Mouse (Mus musculus) stomach, embryonic 15.5 days (tissue): Measurements from ENCODE around the gene Slc17a6. TPM values are rescaled to one million over a fixed set of nuclear protein-coding genes. Genes with fewer than 3 reads are reported as not detected.

Experiments used
- ATAC-seq: fragments of 200-750 bp; cut with Nextera tagmentation; 2 replicates; pipeline ENCODE4 v1.8.0; 2017; ENCODE audit warnings: low read depth, moderate number of reproducible peaks, moderate TSS enrichment; ENCODE audit not compliant: insufficient read depth, low FRiP score
- H3K27ac ChIP-seq: fragments of 300-500 bp; sonication (generic); 2 replicates; pipeline ENCODE4 v1.5.1; 2015; ENCODE audit warnings: mild to moderate bottlenecking, inconsistent platforms
- H3K27me3 ChIP-seq: fragments of 300-500 bp; sonication (generic); replicated peaks from 2 replicates; pipeline ENCODE4 v1.6.1; 2015; ENCODE audit warnings: inconsistent platforms
- H3K36me3 ChIP-seq: fragments of 300-500 bp; sonication (generic); 2 replicates; pipeline ENCODE4 v1.6.1; 2015; ENCODE audit warnings: inconsistent platforms
- H3K4me1 ChIP-seq: fragments of 300-500 bp; sonication (generic); 2 replicates; pipeline ENCODE4 v1.6.1; 2015; ENCODE audit warnings: inconsistent platforms
- H3K4me2 ChIP-seq: fragments of 300-500 bp; sonication (generic); 2 replicates; pipeline ENCODE4 v1.6.1; 2015; ENCODE audit warnings: mild to moderate bottlenecking, inconsistent platforms
- H3K4me3 ChIP-seq: fragments of 300-500 bp; sonication (generic); replicated peaks from 2 replicates; pipeline ENCODE4 v1.5.1; 2015; ENCODE audit warnings: inconsistent platforms
- H3K9ac ChIP-seq: fragments of 300-500 bp; sonication (generic); 2 replicates; pipeline ENCODE4 v1.6.1; 2015; ENCODE audit warnings: inconsistent platforms
- H3K9me3 ChIP-seq: fragments of 300-500 bp; sonication (generic); 2 replicates; pipeline ENCODE4 v1.6.1; 2016; ENCODE audit warnings: inconsistent platforms
- WGBS: fragments of 180-500 bp; shearing (Covaris S2); methylation state at CpG from one replicate; pipeline ENCODE4 v1.1.7; 2015; 5-methylcytosine and 5-hydroxymethylcytosine counted together
- polyA plus RNA-seq: library from polyadenylated mRNA; unstranded; fragments of >200 nt; fragmentation: Nextera tagmentation; extraction: Ambion mirVana; gene quantifications from 2 replicates; pipeline ENCODE4 v1.2.1, GENCODE M21; 2015

Slc17a6 gene
- polyA plus RNA-seq, 1 experiment from 2014 or later, result 0.26 TPM

GRCm38 (mm10) chr7:51626451-51627000 lies 4.7 kb downstream of the Slc17a6 start:
- Histone ChIP-seq H3K9ac (no peak overlapping the region), H3K27me3 (peaks cover 59% of the 10 kb centered on the region), H3K4me1 (0 out of 2 replicates have a peak, but pooled peaks cover 3% of the 10 kb centered on the region), H3K9me3 (no peaks in the 10 kb centered on the region), H3K4me2 (no peak overlapping the region), H3K27ac (no peak overlapping the region), H3K36me3 (no peaks in the 10 kb centered on the region), H3K4me3 (no peak overlapping the region)
- 5% methylated on average over 16 of the region's 16 CpGs for WGBS
- ATAC-seq, result no peak

GRCm38 (mm10) chr7:51627001-51627631 lies 5.3 kb downstream of the Slc17a6 start:
- no peak for ATAC-seq
- H3K9ac ChIP-seq, result no peak overlapping the region
- 1% methylated on average over 26 of the region's 26 CpGs for WGBS
- no peaks in the 10 kb centered on the region for H3K9me3 ChIP-seq
- peaks cover 53% of the 10 kb centered on the region for H3K27me3 ChIP-seq
- 0 out of 2 replicates have a peak, but pooled peaks cover 3% of the 10 kb centered on the region for H3K4me1 ChIP-seq
- H3K36me3 ChIP-seq, result no peaks in the 10 kb centered on the region
- H3K4me2 ChIP-seq, result no peak overlapping the region
- H3K27ac ChIP-seq, result no peak overlapping the region
- H3K4me3 ChIP-seq, result no peak overlapping the region

- no peak overlapping the region for H3K4me2 ChIP-seq
- WGBS, result under 1% methylated on average over 9 of the region's 9 CpGs
- ATAC-seq, result no peak
- H3K9ac ChIP-seq, result no peak overlapping the region
- no peaks in the 10 kb centered on the region for H3K9me3 ChIP-seq
- H3K4me3 ChIP-seq, result no peak overlapping the region
- peaks cover 51% of the 10 kb centered on the region for H3K27me3 ChIP-seq
- H3K36me3 ChIP-seq, result no peaks in the 10 kb centered on the region
- no peak overlapping the region for H3K27ac ChIP-seq
- 0 out of 2 replicates have a peak, but pooled peaks cover 3% of the 10 kb centered on the region for H3K4me1 ChIP-seq
Measured at GRCm38 (mm10) chr7:51627666-51628065, 5.9 kb downstream of the Slc17a6 start.

GRCm38 (mm10) chr7:51628349-51628748 lies 6.5 kb downstream of the Slc17a6 start:
- 3% methylated on average over 9 of the region's 9 CpGs for WGBS

GRCm38 (mm10) chr7:51629206-51629605 lies 7.4 kb downstream of the Slc17a6 start:
- no peak overlapping the region for H3K4me3 ChIP-seq
- no peak overlapping the region for H3K9ac ChIP-seq
- no peak for ATAC-seq
- H3K27me3 ChIP-seq, result peaks cover 43% of the 10 kb centered on the region
- H3K4me1 ChIP-seq, result 0 out of 2 replicates have a peak, but pooled peaks cover 3% of the 10 kb centered on the region
- H3K27ac ChIP-seq, result no peak overlapping the region
- 7% methylated on average over 3 of the region's 3 CpGs for WGBS
- no peaks in the 10 kb centered on the region for H3K9me3 ChIP-seq
- H3K36me3 ChIP-seq, result no peaks in the 10 kb centered on the region
- no peak overlapping the region for H3K4me2 ChIP-seq

More at GRCm38 (mm10) chr7:51628349-51628748, 6.5 kb downstream of the Slc17a6 start:
- H3K36me3 ChIP-seq, result no peaks in the 10 kb centered on the region
- H3K4me2 ChIP-seq, result no peak overlapping the region
- H3K27me3 ChIP-seq, result peaks cover 51% of the 10 kb centered on the region
- no peak overlapping the region for H3K4me3 ChIP-seq
- ATAC-seq, result no peak
- H3K9me3 ChIP-seq, result no peaks in the 10 kb centered on the region
- H3K4me1 ChIP-seq, result 0 out of 2 replicates have a peak, but pooled peaks cover 3% of the 10 kb centered on the region
- no peak overlapping the region for H3K9ac ChIP-seq
- H3K27ac ChIP-seq, result no peak overlapping the region

GRCm38 (mm10) chr7:51631171-51631570 lies 9.4 kb downstream of the Slc17a6 start:
- H3K4me1 ChIP-seq, result 0 out of 2 replicates have a peak, but pooled peaks cover 3% of the 10 kb centered on the region
- WGBS, result 63% methylated on average over 3 of the region's 3 CpGs
- no peak overlapping the region for H3K4me2 ChIP-seq
- no peaks in the 10 kb centered on the region for H3K36me3 ChIP-seq
- no peak overlapping the region for H3K9ac ChIP-seq
- H3K9me3 ChIP-seq, result no peaks in the 10 kb centered on the region
- no peak overlapping the region for H3K27ac ChIP-seq
- ATAC-seq, result no peak
- H3K4me3 ChIP-seq, result no peak overlapping the region
- H3K27me3 ChIP-seq, result peaks cover 28% of the 10 kb centered on the region

- H3K4me2 ChIP-seq, result no peak overlapping the region
- WGBS, result 6% methylated on average over 9 of the region's 9 CpGs
- no peak overlapping the region for H3K9ac ChIP-seq
- no peak for ATAC-seq
- no peaks in the 10 kb centered on the region for H3K4me1 ChIP-seq
- no peaks in the 10 kb centered on the region for H3K36me3 ChIP-seq
- H3K9me3 ChIP-seq, result no peaks in the 10 kb centered on the region
- H3K4me3 ChIP-seq, result no peak overlapping the region
- no peak overlapping the region for H3K27ac ChIP-seq
- H3K27me3 ChIP-seq, result peaks cover 14% of the 10 kb centered on the region
Measured at GRCm38 (mm10) chr7:51632543-51633229, 10.9 kb downstream of the Slc17a6 start.

GRCm38 (mm10) chr7:51633230-51633844 lies 11.5 kb downstream of the Slc17a6 start:
- no peaks in the 10 kb centered on the region for H3K4me1 ChIP-seq
- H3K36me3 ChIP-seq, result no peaks in the 10 kb centered on the region
- peaks cover 10% of the 10 kb centered on the region; the same call in 1 of the 2 replicates for H3K27me3 ChIP-seq
- WGBS, result 12% methylated on average over 7 of the region's 7 CpGs
- H3K27ac ChIP-seq, result no peak overlapping the region
- ATAC-seq, result no peak
- no peak overlapping the region for H3K9ac ChIP-seq
- H3K4me2 ChIP-seq, result no peak overlapping the region
- no peak overlapping the region for H3K4me3 ChIP-seq
- no peaks in the 10 kb centered on the region for H3K9me3 ChIP-seq

GRCm38 (mm10) chr7:51657152-51657551 lies 35.3 kb downstream of the Slc17a6 start:
- no peaks in the 10 kb centered on the region for H3K4me1 ChIP-seq
- H3K36me3 ChIP-seq, result no peaks in the 10 kb centered on the region
- H3K9me3 ChIP-seq, result no peaks in the 10 kb centered on the region
- H3K9ac ChIP-seq, result no peak overlapping the region
- 78% methylated on average over 3 of the region's 3 CpGs for WGBS
- H3K4me3 ChIP-seq, result no peak overlapping the region
- H3K4me2 ChIP-seq, result no peak overlapping the region
- H3K27ac ChIP-seq, result no peak overlapping the region
- no peak for ATAC-seq
- H3K27me3 ChIP-seq, result no peaks in the 10 kb centered on the region

- WGBS, result 18% methylated on average over 5 of the region's 5 CpGs
- Histone ChIP-seq H3K4me2 (no peak overlapping the region), H3K36me3 (no peaks in the 10 kb centered on the region), H3K9me3 (no peaks in the 10 kb centered on the region), H3K4me1 (no peaks in the 10 kb centered on the region), H3K9ac (no peak overlapping the region), H3K27ac (no peak overlapping the region), H3K27me3 (no peaks in the 10 kb centered on the region), H3K4me3 (no peak overlapping the region)
- no peak for ATAC-seq
Measured at GRCm38 (mm10) chr7:51662441-51662840, 40.6 kb downstream of the Slc17a6 start.

GRCm38 (mm10) chr7:51693539-51694217 lies 71.9 kb downstream of the Slc17a6 start:
- no peak for ATAC-seq
- H3K4me1 ChIP-seq, result no peaks in the 10 kb centered on the region
- H3K27ac ChIP-seq, result no peak overlapping the region
- no peaks in the 10 kb centered on the region for H3K36me3 ChIP-seq
- H3K27me3 ChIP-seq, result no peaks in the 10 kb centered on the region
- H3K9me3 ChIP-seq, result no peaks in the 10 kb centered on the region
- no peak overlapping the region for H3K4me2 ChIP-seq
- WGBS, result 80% methylated on average over 8 of the region's 8 CpGs
- no peak overlapping the region for H3K9ac ChIP-seq
- no peak overlapping the region for H3K4me3 ChIP-seq
